Mouse (Mus musculus) liver, postnatal 0 days (tissue): Measurements from ENCODE around the gene Zfp784. TPM values are rescaled to one million over a fixed set of nuclear protein-coding genes. Genes with fewer than 3 reads are reported as not detected.

Experiments
- ATAC-seq: fragments of 200-750 bp; cut with Nextera tagmentation; 2 replicates; pipeline ENCODE4 v1.8.0; 2017; ENCODE audit warnings: mild to moderate bottlenecking, moderate library complexity
- DNase-seq: peaks from one replicate; pipeline ENCODE4 v3.0.0-alpha.2; 2016
- H3K27ac ChIP-seq: fragments of 300-500 bp; sonication (generic); 2 replicates; pipeline ENCODE4 v1.5.1; 2014; ENCODE audit warnings: antibody characterized with exemption, moderate library complexity, mild to moderate bottlenecking, low read depth
- H3K27me3 ChIP-seq: fragments of 300-500 bp; sonication (generic); 2 replicates; pipeline ENCODE4 v1.6.1; 2014; ENCODE audit warnings: low read length, control low read depth, mixed read lengths; ENCODE audit not compliant: insufficient read depth
- H3K36me3 ChIP-seq: fragments of 300-500 bp; sonication (generic); replicated peaks from 2 replicates; pipeline ENCODE4 v1.6.1; 2014; ENCODE audit warnings: mild to moderate bottlenecking, control low read depth, low read length, moderate library complexity, mixed read lengths; ENCODE audit not compliant: insufficient read depth
- H3K4me1 ChIP-seq: fragments of 300-500 bp; sonication (generic); 2 replicates; pipeline ENCODE4 v1.6.1; 2014; ENCODE audit warnings: antibody characterized with exemption, mild to moderate bottlenecking, control low read depth; ENCODE audit not compliant: insufficient read depth
- H3K4me2 ChIP-seq: fragments of 300-500 bp; sonication (generic); 2 replicates; pipeline ENCODE4 v1.6.1; 2014; ENCODE audit warnings: low read depth, mild to moderate bottlenecking, low read length, moderate library complexity, mixed read lengths
- H3K4me3 ChIP-seq: fragments of 300-500 bp; sonication (generic); 2 replicates; pipeline ENCODE4 v1.5.1; 2014; ENCODE audit warnings: low read depth, low read length
- H3K9ac ChIP-seq: fragments of 300-500 bp; sonication (generic); replicated peaks from 2 replicates; pipeline ENCODE4 v1.6.1; 2014; ENCODE audit warnings: mild to moderate bottlenecking, moderate library complexity
- H3K9me3 ChIP-seq: fragments of 300-500 bp; sonication (generic); 2 replicates; pipeline ENCODE4 v1.6.1; 2016; ENCODE audit warnings: mild to moderate bottlenecking, control low read depth, low read length, mixed read lengths
- CTCF ChIP-seq: sonication (generic); IDR thresholded peaks from 2 replicates; pipeline ENCODE4 v1.5.1; 2016; ENCODE audit warnings: antibody characterized with exemption, low read depth
- EP300 ChIP-seq: IDR thresholded peaks from 2 replicates; pipeline ENCODE4 v1.6.1; 2016; ENCODE audit warnings: antibody characterized with exemption, low read depth, mild to moderate bottlenecking
- WGBS: fragments of 180-500 bp; shearing (Covaris S2); extraction: QIAGEN DNeasy Blood & Tissue Kit; methylation state at CpG from one replicate; pipeline ENCODE4 v1.1.7; 2014; ENCODE audit not compliant: insufficient replicate concordance; 5-methylcytosine and 5-hydroxymethylcytosine counted together
- polyA plus RNA-seq: library from polyadenylated mRNA; unstranded; fragments of >200 nt; fragmentation: Nextera tagmentation; extraction: Ambion mirVana; gene quantifications from 2 replicates; pipeline ENCODE4 v1.2.1, GENCODE M21; 2015

Gene Zfp784
- polyA plus RNA-seq, 1 experiment from 2014 or later: 2.4 TPM

DNA sequence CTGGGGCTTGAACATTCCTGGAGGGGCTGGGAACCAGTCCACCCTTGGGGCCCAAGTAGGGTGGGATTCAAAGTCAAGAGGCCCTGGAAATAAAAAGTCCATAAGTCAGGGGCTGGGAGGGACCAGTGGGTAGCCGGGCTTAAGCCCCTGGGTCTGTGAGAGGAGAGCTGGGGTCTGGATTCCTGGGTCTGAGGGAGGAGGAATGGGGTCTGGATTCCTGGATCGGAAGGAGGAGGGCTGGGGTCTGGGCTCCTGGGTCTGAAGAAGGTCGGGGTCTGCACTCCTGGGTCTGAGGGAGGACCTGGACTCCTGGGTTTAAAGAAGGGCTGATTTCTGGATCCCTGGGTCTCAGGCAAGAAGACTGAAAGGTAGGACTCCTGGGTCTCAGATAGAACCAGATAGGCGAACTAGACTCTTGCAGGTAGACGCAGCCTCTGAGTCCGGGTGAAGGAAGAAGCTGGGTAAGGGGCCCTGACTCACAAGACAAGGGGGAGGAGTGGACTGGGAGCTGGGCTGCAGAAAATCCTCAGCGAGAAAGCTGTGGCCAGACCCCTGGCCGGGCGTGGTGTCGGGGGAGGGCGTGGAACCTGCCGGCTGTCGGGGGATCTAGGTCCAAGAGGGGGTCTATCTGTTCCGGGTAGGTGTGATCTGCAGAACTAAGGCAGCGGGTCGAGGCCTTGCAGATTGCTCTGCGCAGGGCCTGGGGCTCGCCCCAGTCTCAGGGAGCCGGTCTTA is 42.8 kb downstream of the Zfp784 start:
- 8% methylated on average over 19 of the region's 19 CpGs for WGBS

DNA sequence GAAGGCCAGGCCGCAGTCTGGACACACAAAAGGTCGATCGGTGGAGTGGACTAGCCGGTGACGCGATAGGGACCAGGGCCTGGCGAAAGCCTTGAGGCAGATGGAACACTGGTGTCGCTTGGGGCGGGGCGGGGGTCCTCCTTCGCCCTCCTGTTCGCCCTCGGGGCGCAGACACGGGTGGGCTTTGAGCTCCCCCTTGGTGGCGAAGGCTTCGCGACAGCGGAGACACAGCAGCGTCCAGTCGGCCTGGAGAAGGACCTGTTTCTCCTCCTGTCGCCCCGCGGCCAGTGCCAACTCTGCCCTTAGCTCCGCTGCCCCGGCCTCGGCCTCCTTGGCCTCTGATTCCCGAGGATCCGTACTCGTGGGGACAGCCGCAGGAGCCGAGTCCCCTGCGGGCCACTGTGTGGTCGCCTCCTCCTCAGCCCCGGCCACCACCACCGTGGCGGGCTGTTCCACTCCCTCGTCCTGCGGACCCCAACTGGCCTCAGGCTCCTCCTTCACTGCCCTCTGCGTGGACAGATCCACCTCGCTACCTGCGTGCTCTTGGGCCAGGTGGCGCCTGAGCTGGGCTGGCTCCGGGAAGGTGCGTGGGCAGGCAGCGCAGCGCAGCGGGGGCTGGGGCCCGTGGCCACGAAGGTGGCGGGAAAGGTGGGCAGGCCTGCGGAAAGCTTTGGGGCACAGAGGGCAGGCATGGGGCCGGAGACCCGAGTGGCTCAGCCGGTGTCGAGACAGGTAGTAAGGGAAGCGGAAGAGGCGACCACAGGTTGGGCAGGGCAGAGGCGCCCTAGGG is 44.1 kb downstream of the Zfp784 start:
- Histone ChIP-seq H3K4me2 (no peak overlapping the region), H3K27me3 (no peaks in the 10 kb centered on the region), H3K9ac (no peak overlapping the region), H3K4me3 (no peak overlapping the region), H3K4me1 (peaks cover 14% of the 10 kb centered on the region; the same call in 1 of the 2 replicates), H3K9me3 (no peaks in the 10 kb centered on the region), H3K36me3 (no peaks in the 10 kb centered on the region), H3K27ac (no peak overlapping the region)
- 70% methylated on average over 59 of the region's 59 CpGs for WGBS
- no peak for TF ChIP-seq CTCF
- TF ChIP-seq EP300: no peak
- DNase-seq (no peak), ATAC-seq (no peak)

More for the DNA sequence above, 42.8 kb downstream of the Zfp784 start:
- Histone ChIP-seq H3K9ac (peak overlapping the region; percentile 76), H3K4me1 (peaks cover 14% of the 10 kb centered on the region; the same call in 1 of the 2 replicates), H3K4me3 (peak overlapping the region; percentile 65), H3K27me3 (no peaks in the 10 kb centered on the region), H3K36me3 (no peaks in the 10 kb centered on the region), H3K4me2 (peak overlapping the region; percentile 78), H3K27ac (no peak overlapping the region), H3K9me3 (no peaks in the 10 kb centered on the region)
- peak; percentile 24 for ATAC-seq
- no peak for DNase-seq
- TF ChIP-seq EP300 (no peak), CTCF (no peak)

DNA sequence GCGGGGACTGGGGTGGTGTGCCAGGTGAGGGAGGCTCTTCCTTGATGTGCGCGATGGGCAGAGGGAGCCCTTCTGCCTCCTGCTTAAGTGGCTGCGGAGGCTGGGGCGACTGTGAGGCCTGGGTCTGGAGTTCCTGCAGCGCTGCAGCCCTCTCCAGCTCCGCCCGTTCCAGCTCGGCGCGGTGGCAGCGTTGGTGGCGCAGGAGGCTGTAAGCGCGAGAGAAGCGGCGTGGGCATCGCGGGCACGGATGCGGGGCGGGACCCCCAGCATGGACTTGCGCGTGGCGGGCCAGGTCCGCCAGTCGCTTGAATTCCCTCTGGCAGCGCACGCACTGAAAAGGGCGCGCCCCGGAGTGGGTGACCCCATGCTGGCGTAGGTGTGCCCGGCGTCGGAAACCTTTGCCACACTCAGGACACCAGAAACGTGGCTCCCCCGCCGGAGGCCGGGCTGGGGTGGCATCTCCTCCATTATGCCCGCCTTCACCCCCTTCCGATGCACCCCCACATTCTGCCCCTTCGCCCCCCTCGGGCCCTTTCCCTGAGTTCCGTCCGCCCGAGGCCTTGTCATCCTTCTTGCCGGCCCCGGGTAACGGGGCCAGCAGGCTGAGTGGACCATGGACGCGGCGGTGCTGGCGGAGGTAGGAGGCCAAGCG is 44.8 kb downstream of the Zfp784 start:
- no peak overlapping the region for H3K27ac ChIP-seq
- no peak overlapping the region for H3K4me2 ChIP-seq
- H3K9ac ChIP-seq: no peak overlapping the region
- WGBS: 73% methylated on average over 49 of the region's 55 CpGs
- H3K27me3 ChIP-seq: no peaks in the 10 kb centered on the region
- ATAC-seq (no peak), DNase-seq (no peak)
- no peaks in the 10 kb centered on the region for H3K9me3 ChIP-seq
- H3K36me3 ChIP-seq: no peaks in the 10 kb centered on the region
- no peak for TF ChIP-seq CTCF
- H3K4me3 ChIP-seq: no peak overlapping the region
- H3K4me1 ChIP-seq: peaks cover 14% of the 10 kb centered on the region; the same call in 1 of the 2 replicates

DNA sequence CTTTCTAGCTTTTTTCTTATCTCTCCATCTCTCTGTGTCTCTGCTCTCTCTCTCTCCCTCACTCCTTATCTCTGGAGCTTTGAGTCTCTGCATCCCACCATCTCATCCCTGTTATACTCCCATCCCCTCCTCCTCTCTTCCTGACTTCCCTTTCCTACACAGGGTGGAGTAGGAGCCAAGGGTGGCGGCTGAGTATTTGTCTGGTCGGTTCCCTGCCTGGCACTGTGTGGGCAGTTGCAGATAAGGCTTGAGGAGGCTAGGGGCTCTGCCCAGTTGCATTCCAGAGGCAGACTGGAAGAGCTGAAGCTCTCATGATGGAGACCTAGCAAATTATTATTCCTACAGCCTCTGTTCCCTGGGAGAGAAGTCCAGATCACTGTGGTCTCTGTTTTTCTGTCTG is 50.0 kb downstream of the Zfp784 start:
- DNase-seq: no peak
- Histone ChIP-seq H3K36me3 (no peaks in the 10 kb centered on the region), H3K4me3 (no peak overlapping the region), H3K9me3 (no peaks in the 10 kb centered on the region), H3K9ac (no peak overlapping the region), H3K27me3 (no peaks in the 10 kb centered on the region), H3K4me2 (no peak overlapping the region), H3K27ac (no peak overlapping the region), H3K4me1 (no peaks in the 10 kb centered on the region)
- 43% methylated on average over 2 of the region's 2 CpGs for WGBS
- ATAC-seq: no peak
- TF ChIP-seq EP300 (no peak), CTCF (no peak)

Other genes starting within 250 kb of the Zfp784 start
- 23.6 and 24.2 TPM in 2 replicates for gene Tmem238, start 248.8 kb downstream of the Zfp784 start, polyA plus RNA-seq
- gene Rpl28, start 245.6 kb downstream of the Zfp784 start, polyA plus RNA-seq: 280 and 288 TPM in 2 replicates
- gene Ube2s, start 225.9 kb downstream of the Zfp784 start, polyA plus RNA-seq: 135 and 139 TPM in 2 replicates
- gene Shisa7, start 193.8 kb downstream of the Zfp784 start, polyA plus RNA-seq: not detected in 2 replicates
- 8.0 and 8.3 TPM in 2 replicates for gene Isoc2b, start 168.2 kb downstream of the Zfp784 start, polyA plus RNA-seq
- 2.3 and 2.4 TPM in 2 replicates for gene Isoc2a, start 161.3 kb downstream of the Zfp784 start, polyA plus RNA-seq
- gene Gm36210, start 131.9 kb downstream of the Zfp784 start, polyA plus RNA-seq: not detected in 2 replicates
- 0.90 and 1.0 TPM in 2 replicates for gene Zfp628, start 123.2 kb downstream of the Zfp784 start, polyA plus RNA-seq
- gene Nat14, start 116.4 kb downstream of the Zfp784 start, polyA plus RNA-seq: 0.09 and 0.20 TPM in 2 replicates
- gene Ssc5d, start 112.7 kb downstream of the Zfp784 start, polyA plus RNA-seq: 0.06 TPM in 2 replicates
- 0.09 TPM in 1 of 2 replicates, not detected in the other for gene Sbk2, start 74.0 kb downstream of the Zfp784 start, polyA plus RNA-seq
- not detected in 2 replicates for gene Sbk3, start 67.3 kb downstream of the Zfp784 start, polyA plus RNA-seq
- gene Zfp579, start 42.3 kb downstream of the Zfp784 start, polyA plus RNA-seq: 3.2 and 4.0 TPM in 2 replicates
- 9.1 and 10.4 TPM in 2 replicates for gene Zfp524, start 24.0 kb downstream of the Zfp784 start, polyA plus RNA-seq
- 9.6 and 10.1 TPM in 2 replicates for gene Fiz1, start 23.7 kb downstream of the Zfp784 start, polyA plus RNA-seq
- 1.8 and 2.1 TPM in 2 replicates for gene Gm44973, start 22.9 kb downstream of the Zfp784 start, polyA plus RNA-seq
- gene Zfp865, start 18.1 kb downstream of the Zfp784 start, polyA plus RNA-seq: 1.2 and 1.3 TPM in 2 replicates
- gene Ccdc106, start 17.9 kb downstream of the Zfp784 start, polyA plus RNA-seq: 0.12 TPM in 1 of 2 replicates, not detected in the other
- not detected in 2 replicates for gene 4632433K11Rik, start 4.3 kb downstream of the Zfp784 start, polyA plus RNA-seq
- 3.2 and 4.4 TPM in 2 replicates for gene Zfp580, start 13.1 kb upstream of the Zfp784 start, polyA plus RNA-seq
- gene U2af2, start 23.7 kb upstream of the Zfp784 start, polyA plus RNA-seq: 34.7 and 36.8 TPM in 2 replicates
- gene Epn1, start 41.8 kb upstream of the Zfp784 start, polyA plus RNA-seq: 34.7 and 38.0 TPM in 2 replicates
- gene Rfpl4, start 78.5 kb upstream of the Zfp784 start, polyA plus RNA-seq: not detected in 2 replicates
- gene Rasl2-9, start 87.5 kb upstream of the Zfp784 start, polyA plus RNA-seq: 0.42 and 0.78 TPM in 2 replicates
- gene Vmn1r55, start 111.2 kb upstream of the Zfp784 start, polyA plus RNA-seq: not detected in 2 replicates
- gene Vmn1r56, start 158.3 kb upstream of the Zfp784 start, polyA plus RNA-seq: not detected in 2 replicates
- gene Vmn1r57, start 180.0 kb upstream of the Zfp784 start, polyA plus RNA-seq: not detected in 2 replicates